Mouse (Mus musculus) liver, embryonic 14 days (tissue): ENCODE data around the gene Kcnd3. TPM values are rescaled to one million over a fixed set of nuclear protein-coding genes. Genes with fewer than 3 reads are reported as not detected.

Source experiments
- polyA plus RNA-seq: library from polyadenylated mRNA; depleted of rRNA; stranded (reverse); fragments of >200 nt; gene quantifications from 2 replicates; pipeline ENCODE4 v1.2.3, GENCODE M21; 2012; rRNA removed

Gene Kcnd3
- polyA plus RNA-seq: 0.03 and 0.06 TPM in 2 replicates

GRCm38 (mm10) chr3:105451627-105452555 is at the start of gene Kcnd3:
Gene Kcnd3 (plus strand): TSS chr3:105452330.

GRCm38 (mm10) chr3:105687324-105688060 is 235.4 kb downstream of the Kcnd3 start, which contains the start of gene Ddx20:
Gene Ddx20 (minus strand): TSS chr3:105687574.

GRCm38 (mm10) chr3:105704031-105705008 is 252.2 kb downstream of the Kcnd3 start, which contains the start of gene Inka2:
Gene Inka2 (plus strand): TSS chr3:105704599.

Other genes starting within 250 kb of the Kcnd3 start
- gene Ddx20, start 235.2 kb downstream of the Kcnd3 start, polyA plus RNA-seq: 9.3 and 10.4 TPM in 2 replicates